In genomic region chr1:119533093-119533805, GRCm38 (mm10) we compare ENCODE assay signal across 14 mouse cellular contexts. TPM values are rescaled to one million over a fixed set of nuclear protein-coding genes. Genes with fewer than 3 reads are reported as not detected.
A peak's percentile ranks its signal among the peaks of the same experiment; 100 is the strongest.
DNase-seq lines count a peak whose midpoint lies in the region; ATAC-seq and TF ChIP-seq lines count a peak whose summit lies in the region.
"Had no signal": no experiment of that assay in that cellular context is flagged by ENCODE, and none has a peak within 500 bp of the region (broad histone marks: within the 10 kb centered on the region; RNA-seq: fewer than 3 reads in every experiment).

No protein-coding gene starts in this region.

- H3K27ac ChIP-seq in forebrain, embryonic 12.5 days, result no peak overlapping the region
- H3K27ac ChIP-seq in forebrain, embryonic 11.5 days (ENCODE audit: low read depth, low read length), result no peak overlapping the region
- H3K27ac ChIP-seq in lung, embryonic 14.5 days (ENCODE audit: low read depth), result no peak overlapping the region; the same call in 1 of the 2 replicates
- H3K27ac ChIP-seq in forebrain, embryonic 14.5 days (ENCODE audit: low read depth, low read length), result 0 out of 2 replicates have a peak overlapping the region, but pooled peaks have one; percentile 15
- no peak overlapping the region for H3K27ac ChIP-seq in midbrain, embryonic 16.5 days (ENCODE audit: low read length)
- H3K27ac ChIP-seq in intestine, postnatal 0 days (ENCODE audit: low read depth, low read length), result no peak overlapping the region
- H3K27ac ChIP-seq: kidney, embryonic 15.5 days; limb, embryonic 10.5 days had no signal

- ATAC-seq in forebrain, embryonic 12.5 days (ENCODE audit: low FRiP score), result peak; percentile 55
- ATAC-seq in forebrain, embryonic 11.5 days (replicated peaks; ENCODE audit: low FRiP score), result no peak
- peak; percentile 23 for ATAC-seq in lung, embryonic 14.5 days (ENCODE audit: insufficient read depth)
- peak; percentile 81 for ATAC-seq in forebrain, embryonic 14.5 days
- ATAC-seq in midbrain, embryonic 16.5 days, result peak; percentile 59; the same call in 1 of the 2 replicates
- no peak for ATAC-seq in frontal cortex, adult (ENCODE audit: low TSS enrichment)
- ATAC-seq in intestine, postnatal 0 days, result no peak

- DNase-seq in forebrain, embryonic 11.5 days (ENCODE audit: low spot score), result no peak
- peak; percentile 54 for DNase-seq in lung, embryonic 14.5 days
- no peak for DNase-seq in lung, postnatal 14 days
- peak; percentile 77 for DNase-seq in forebrain, embryonic 14.5 days (ENCODE audit: low spot score)
- DNase-seq: adrenal gland, adult 2 months; heart, postnatal 10 days; lung, postnatal 36 days; thymus, postnatal 25 days had no signal

- no peaks in the 10 kb centered on the region for H3K27me3 ChIP-seq in forebrain, embryonic 12.5 days
- H3K27me3 ChIP-seq in forebrain, embryonic 11.5 days (ENCODE audit: control insufficient read depth, insufficient read depth, low read length), result no peaks in the 10 kb centered on the region
- no peaks in the 10 kb centered on the region for H3K27me3 ChIP-seq in lung, embryonic 14.5 days (ENCODE audit: insufficient read depth, low read length)
- no peaks in the 10 kb centered on the region for H3K27me3 ChIP-seq in forebrain, embryonic 14.5 days (replicated peaks; ENCODE audit: control insufficient read depth, insufficient read depth, low read length)
- H3K27me3 ChIP-seq in midbrain, embryonic 16.5 days (ENCODE audit: control insufficient read depth, insufficient read depth, low read depth, low read length), result no peaks in the 10 kb centered on the region
- H3K27me3 ChIP-seq in intestine, postnatal 0 days (replicated peaks; ENCODE audit: control insufficient read depth, insufficient read depth, low read length), result no peaks in the 10 kb centered on the region
- H3K27me3 ChIP-seq: kidney, embryonic 15.5 days had no signal

- H3K4me1 ChIP-seq in forebrain, embryonic 12.5 days, result no peaks in the 10 kb centered on the region
- no peaks in the 10 kb centered on the region for H3K4me1 ChIP-seq in forebrain, embryonic 11.5 days (replicated peaks; ENCODE audit: control insufficient read depth, insufficient read depth, low read length)
- no peaks in the 10 kb centered on the region; the same call in 1 of the 2 replicates for H3K4me1 ChIP-seq in lung, embryonic 14.5 days (ENCODE audit: insufficient read depth)
- no peaks in the 10 kb centered on the region for H3K4me1 ChIP-seq in forebrain, embryonic 14.5 days (ENCODE audit: control insufficient read depth, insufficient read depth, low read length)
- H3K4me1 ChIP-seq in midbrain, embryonic 16.5 days (ENCODE audit: control insufficient read depth, insufficient read depth, low read length), result no peaks in the 10 kb centered on the region
- 0 out of 2 replicates have a peak, but pooled peaks cover 3% of the 10 kb centered on the region for H3K4me1 ChIP-seq in intestine, postnatal 0 days (replicated peaks; ENCODE audit: control insufficient read depth, insufficient read depth, low read length)
- H3K4me1 ChIP-seq: kidney, embryonic 15.5 days; limb, embryonic 10.5 days had no signal

- WGBS in forebrain, embryonic 12.5 days, result 84% methylated on average over 18 of the region's 18 CpGs
- 90% methylated on average over 18 of the region's 18 CpGs for WGBS in forebrain, embryonic 11.5 days
- WGBS in lung, embryonic 14.5 days, result 77% methylated on average over 18 of the region's 18 CpGs
- 55% methylated on average over 18 of the region's 18 CpGs for WGBS in forebrain, embryonic 14.5 days
- WGBS in midbrain, embryonic 16.5 days, result 82% methylated on average over 18 of the region's 18 CpGs
- 85% methylated on average over 18 of the region's 18 CpGs for WGBS in intestine, postnatal 0 days

- H3K36me3 ChIP-seq in forebrain, embryonic 12.5 days (replicated peaks), result peaks cover 20% of the 10 kb centered on the region
- H3K36me3 ChIP-seq in forebrain, embryonic 11.5 days (ENCODE audit: control insufficient read depth, insufficient read depth, low read length), result peaks cover 2% of the 10 kb centered on the region; the same call in 1 of the 2 replicates
- peaks cover 12% of the 10 kb centered on the region for H3K36me3 ChIP-seq in lung, embryonic 14.5 days (ENCODE audit: insufficient read depth)
- peaks cover 17% of the 10 kb centered on the region for H3K36me3 ChIP-seq in forebrain, embryonic 14.5 days (ENCODE audit: control insufficient read depth, insufficient read depth, low read length)
- peaks cover 11% of the 10 kb centered on the region; the same call in 1 of the 2 replicates for H3K36me3 ChIP-seq in midbrain, embryonic 16.5 days (ENCODE audit: control insufficient read depth, insufficient read depth, low read length)
- H3K36me3 ChIP-seq in intestine, postnatal 0 days (ENCODE audit: control insufficient read depth, insufficient read depth), result peaks cover 11% of the 10 kb centered on the region

- H3K4me2 ChIP-seq in forebrain, embryonic 12.5 days, result no peak overlapping the region
- H3K4me2 ChIP-seq in forebrain, embryonic 11.5 days (ENCODE audit: low read depth, low read length, severe bottlenecking), result no peak overlapping the region
- H3K4me2 ChIP-seq in lung, embryonic 14.5 days, result no peak overlapping the region
- no peak overlapping the region for H3K4me2 ChIP-seq in forebrain, embryonic 14.5 days (ENCODE audit: low read length)
- no peak overlapping the region for H3K4me2 ChIP-seq in midbrain, embryonic 16.5 days (ENCODE audit: low read length)
- H3K4me2 ChIP-seq in intestine, postnatal 0 days (replicated peaks; ENCODE audit: low read depth), result no peak overlapping the region
- H3K4me2 ChIP-seq: kidney, embryonic 15.5 days had no signal

- no peak for TF ChIP-seq CTCF in lung, embryonic 14.5 days (IDR thresholded peaks at IDR 0.05; ENCODE audit: low read depth)
- no peak for TF ChIP-seq CTCF in intestine, postnatal 0 days (IDR thresholded peaks at IDR 0.05; ENCODE audit: low read depth)

- no peak overlapping the region for H3K4me3 ChIP-seq in forebrain, embryonic 12.5 days (replicated peaks)
- no peak overlapping the region for H3K4me3 ChIP-seq in forebrain, embryonic 11.5 days (ENCODE audit: low read depth, low read length)
- no peak overlapping the region for H3K4me3 ChIP-seq in lung, embryonic 14.5 days (ENCODE audit: low read depth, low read length)
- no peak overlapping the region for H3K4me3 ChIP-seq in forebrain, embryonic 14.5 days (ENCODE audit: low read depth, low read length)
- H3K4me3 ChIP-seq in midbrain, embryonic 16.5 days (ENCODE audit: low read depth, low read length), result no peak overlapping the region
- no peak overlapping the region for H3K4me3 ChIP-seq in intestine, postnatal 0 days (ENCODE audit: low read depth, low read length)
- H3K4me3 ChIP-seq: kidney, embryonic 15.5 days; limb, embryonic 10.5 days had no signal

- H3K9ac ChIP-seq in forebrain, embryonic 12.5 days, result no peak overlapping the region
- H3K9ac ChIP-seq in forebrain, embryonic 11.5 days (ENCODE audit: low read length), result no peak overlapping the region
- no peak overlapping the region for H3K9ac ChIP-seq in lung, embryonic 14.5 days
- no peak overlapping the region for H3K9ac ChIP-seq in forebrain, embryonic 14.5 days (ENCODE audit: low read length)
- H3K9ac ChIP-seq in midbrain, embryonic 16.5 days (ENCODE audit: low read depth, low read length), result no peak overlapping the region
- no peak overlapping the region; the same call in 1 of the 2 replicates for H3K9ac ChIP-seq in intestine, postnatal 0 days (ENCODE audit: low read depth, low read length)
- H3K9ac ChIP-seq: kidney, embryonic 15.5 days had no signal

- H3K9me3 ChIP-seq in forebrain, embryonic 12.5 days, result peaks cover 10% of the 10 kb centered on the region; the same call in 1 of the 2 replicates
- H3K9me3 ChIP-seq in forebrain, embryonic 11.5 days (ENCODE audit: control insufficient read depth, low read length), result no peaks in the 10 kb centered on the region; the same call in 1 of the 2 replicates
- H3K9me3 ChIP-seq in lung, embryonic 14.5 days (ENCODE audit: low read depth, low read length), result peaks cover 10% of the 10 kb centered on the region; the same call in 1 of the 2 replicates
- H3K9me3 ChIP-seq in forebrain, embryonic 14.5 days (replicated peaks; ENCODE audit: control insufficient read depth, low read length), result 0 out of 2 replicates have a peak, but pooled peaks cover 3% of the 10 kb centered on the region
- no peaks in the 10 kb centered on the region; the same call in 1 of the 2 replicates for H3K9me3 ChIP-seq in midbrain, embryonic 16.5 days (replicated peaks; ENCODE audit: control insufficient read depth, low read length, poor library complexity, severe bottlenecking)
- 0 out of 2 replicates have a peak, but pooled peaks cover 4% of the 10 kb centered on the region for H3K9me3 ChIP-seq in intestine, postnatal 0 days (ENCODE audit: control insufficient read depth)

RNA-seq across cellular contexts. Expression of gene Tmem185b, which starts 7.3 kb away (rescaled TPM):
- polyA plus RNA-seq in forebrain, embryonic 12.5 days (2016; fragmentation: Nextera tagmentation; extraction: Ambion mirVana), result 19.2 and 19.7 TPM in 2 replicates
- 22.5 and 23.4 TPM in 2 replicates for polyA plus RNA-seq in forebrain, embryonic 11.5 days (2014; fragmentation: Nextera tagmentation; extraction: Ambion mirVana)
- polyA plus RNA-seq in lung, embryonic 14.5 days (2014; fragmentation: Nextera tagmentation; extraction: Ambion mirVana), result 32.4 and 33.2 TPM in 2 replicates
- 19.1 and 21.6 TPM in 2 replicates for polyA plus RNA-seq in forebrain, embryonic 14.5 days (2014; fragmentation: Nextera tagmentation; extraction: Ambion mirVana)
- polyA plus RNA-seq in midbrain, embryonic 16.5 days (2015; fragmentation: Nextera tagmentation; extraction: Ambion mirVana), result 19.2 and 19.7 TPM in 2 replicates
- polyA plus RNA-seq in intestine, postnatal 0 days (2015; fragmentation: Nextera tagmentation; extraction: Ambion mirVana), result 21.6 and 25.1 TPM in 2 replicates

RNA-seq across cellular contexts. Expression of gene Ralb, which starts 28.7 kb away (rescaled TPM):
- polyA plus RNA-seq in forebrain, embryonic 12.5 days (2016; fragmentation: Nextera tagmentation; extraction: Ambion mirVana), result 65.7 and 67.3 TPM in 2 replicates
- 74.1 and 74.2 TPM in 2 replicates for polyA plus RNA-seq in forebrain, embryonic 11.5 days (2014; fragmentation: Nextera tagmentation; extraction: Ambion mirVana)
- 219 and 221 TPM in 2 replicates for polyA plus RNA-seq in lung, embryonic 14.5 days (2014; fragmentation: Nextera tagmentation; extraction: Ambion mirVana)
- 41.6 and 43.7 TPM in 2 replicates for polyA plus RNA-seq in forebrain, embryonic 14.5 days (2014; fragmentation: Nextera tagmentation; extraction: Ambion mirVana)
- 60.8 and 60.9 TPM in 2 replicates for polyA plus RNA-seq in midbrain, embryonic 16.5 days (2015; fragmentation: Nextera tagmentation; extraction: Ambion mirVana)
- 145 and 152 TPM in 2 replicates for polyA plus RNA-seq in intestine, postnatal 0 days (2015; fragmentation: Nextera tagmentation; extraction: Ambion mirVana)

Comparison
In these comparisons a context has a peak if more than half of its experiments do, and no peak if none do; other contexts are left out.
1. ATAC-seq: peak in forebrain, embryonic 12.5 days (single experiment), lung, embryonic 14.5 days (single experiment), forebrain, embryonic 14.5 days (single experiment) and midbrain, embryonic 16.5 days (single experiment); none in forebrain, embryonic 11.5 days (single experiment), frontal cortex, adult (single experiment) and intestine, postnatal 0 days (single experiment).
2. DNase-seq: peak in lung, embryonic 14.5 days (single experiment) and forebrain, embryonic 14.5 days (single experiment); none in forebrain, embryonic 11.5 days (single experiment) and lung, postnatal 14 days (single experiment).